Comparison of ENCODE assay signal across 7 mouse cellular contexts in the genomic region with DNA sequence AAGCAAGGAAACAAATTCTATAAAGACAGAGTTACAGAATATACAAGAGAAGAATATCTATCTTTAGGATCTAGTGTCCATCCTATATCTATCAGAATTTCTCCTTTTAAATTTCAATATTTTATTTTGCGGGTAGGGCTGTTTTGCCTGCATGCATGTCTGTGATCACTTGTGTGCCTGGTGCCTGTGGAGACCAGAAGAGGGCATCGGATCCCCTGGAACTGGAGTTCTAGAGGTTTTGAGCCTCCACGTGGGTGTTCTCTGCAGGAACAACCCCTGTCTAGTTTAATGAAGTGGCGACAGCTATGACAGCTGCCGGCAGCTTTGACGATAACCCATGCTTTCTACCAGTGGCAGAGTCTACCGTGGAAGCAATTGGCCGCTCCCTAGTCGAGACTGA. TPM values are rescaled to one million over a fixed set of nuclear protein-coding genes. Genes with fewer than 3 reads are reported as not detected.
A peak's percentile ranks its signal among the peaks of the same experiment; 100 is the strongest.
DNase-seq lines count a peak whose midpoint lies in the region; ATAC-seq and TF ChIP-seq lines count a peak whose summit lies in the region.

No protein-coding gene starts in this region.

- H3K4me3 ChIP-seq in heart, embryonic 16.5 days (ENCODE audit: low read length) = peak overlapping the region; percentile 30
- no peak overlapping the region for H3K4me3 ChIP-seq in lung, adult 2 months (replicated peaks; ENCODE audit: extremely low read depth, low read depth, low read length)

- H3K36me3 ChIP-seq in heart, embryonic 16.5 days (ENCODE audit: control insufficient read depth, insufficient read depth) = no peaks in the 10 kb centered on the region

- H3K4me2 ChIP-seq in heart, embryonic 16.5 days (ENCODE audit: low read depth, low read length) = peak overlapping the region; percentile 60

- TF ChIP-seq CTCF in lung, adult 2 months (IDR thresholded peaks at IDR 0.05; ENCODE audit: insufficient read depth, low read length) = peak; percentile 32; the same call in 1 of the 2 replicates

- DNase-seq in A20 (ENCODE audit: low read depth, low spot score) = peak; percentile 51
- peak; percentile 21 to 51 for DNase-seq in CD8-positive naive resting alpha-beta T cell, adult 2 months (ENCODE audit: low read depth in 2 of 2, low spot score in 2 of 2)
- peak; percentile 12 to 18 for DNase-seq in cerebellum, postnatal 36 days
- DNase-seq in kidney, postnatal 25 days = peak; percentile 66 to 81
- DNase-seq in lung, adult 2 months = peak; percentile 22
- DNase-seq in skeletal muscle tissue, adult 2 months (ENCODE audit: low read depth, low spot score) = peak; percentile 25

- H3K27ac ChIP-seq in heart, embryonic 16.5 days (ENCODE audit: low read length) = no peak overlapping the region

- TF ChIP-seq POLR2A in lung, adult 2 months (IDR thresholded peaks at IDR 0.05; ENCODE audit: borderline replicate concordance, extremely low read depth, low read depth, low read length) = no peak

- ATAC-seq in heart, embryonic 16.5 days (replicated peaks; ENCODE audit: extremely low read depth, insufficient read depth, low FRiP score) = peak; percentile 85

- WGBS in heart, embryonic 16.5 days = 3% methylated on average over 9 of the region's 9 CpGs
- WGBS in lung, adult 2 months = 8% methylated on average over 9 of the region's 9 CpGs

- H3K4me1 ChIP-seq in heart, embryonic 16.5 days (ENCODE audit: control insufficient read depth, insufficient read depth, low read length) = peaks cover 11% of the 10 kb centered on the region
- no peaks in the 10 kb centered on the region for H3K4me1 ChIP-seq in lung, adult 2 months (ENCODE audit: control insufficient read depth, insufficient read depth, low read length)

- no peaks in the 10 kb centered on the region for H3K27me3 ChIP-seq in heart, embryonic 16.5 days (ENCODE audit: control insufficient read depth, insufficient read depth, low read length)

- H3K9me3 ChIP-seq in heart, embryonic 16.5 days (replicated peaks; ENCODE audit: control insufficient read depth, low read length) = 0 out of 2 replicates have a peak, but pooled peaks cover 3% of the 10 kb centered on the region

- no peak overlapping the region for H3K9ac ChIP-seq in heart, embryonic 16.5 days (ENCODE audit: low read length)

RNA-seq across cellular contexts. Expression of gene Pdzk1, which starts 16.0 kb away (rescaled TPM):
- polyA plus RNA-seq in heart, embryonic 16.5 days (2015; fragmentation: Nextera tagmentation; extraction: Ambion mirVana) = 0.98 TPM in 1 of 2 replicates, not detected in the other
- 0.06 and 0.14 TPM in 2 replicates for polyA plus RNA-seq in lung, adult 2 months (2012; rRNA removed)

RNA-seq across cellular contexts. Expression of gene Cd160, which starts 16.0 kb away (rescaled TPM):
- 2.3 and 5.5 TPM in 2 replicates for polyA plus RNA-seq in heart, embryonic 16.5 days (2015; fragmentation: Nextera tagmentation; extraction: Ambion mirVana)
- 0.18 and 0.34 TPM in 2 replicates for polyA plus RNA-seq in lung, adult 2 months (2012; rRNA removed)

Comparison
In these comparisons a context has a peak if more than half of its experiments do, and no peak if none do; other contexts are left out.
1. DNase-seq: peak in every context shown above with its lines; median percentile 74 in kidney, postnatal 25 days; 51 in A20; 36 in CD8-positive naive resting alpha-beta T cell, adult 2 months; 25 in skeletal muscle tissue, adult 2 months; 22 in lung, adult 2 months; 15 in cerebellum, postnatal 36 days.